Mouse (Mus musculus) kidney, embryonic 15.5 days (tissue): ENCODE data around the gene Sez6l. TPM values are rescaled to one million over a fixed set of nuclear protein-coding genes. Genes with fewer than 3 reads are reported as not detected.

ENCODE experiments used
- ATAC-seq: fragments of 200-750 bp; cut with Nextera tagmentation; replicated peaks from 2 replicates; pipeline ENCODE4 v1.8.0; 2017; ENCODE audit warnings: moderate TSS enrichment; ENCODE audit not compliant: low FRiP score
- H3K27ac ChIP-seq: fragments of 300-500 bp; sonication (generic); 2 replicates; pipeline ENCODE4 v1.5.1; 2015; ENCODE audit warnings: mild to moderate bottlenecking, inconsistent platforms
- H3K27me3 ChIP-seq: fragments of 300-500 bp; sonication (generic); 2 replicates; pipeline ENCODE4 v1.6.1; 2015; ENCODE audit warnings: inconsistent platforms
- H3K36me3 ChIP-seq: fragments of 300-500 bp; sonication (generic); 2 replicates; pipeline ENCODE4 v1.6.1; 2015; ENCODE audit warnings: inconsistent platforms
- H3K4me1 ChIP-seq: fragments of 300-500 bp; sonication (generic); 2 replicates; pipeline ENCODE4 v1.6.1; 2015; ENCODE audit warnings: inconsistent platforms
- H3K4me2 ChIP-seq: fragments of 300-500 bp; sonication (generic); 2 replicates; pipeline ENCODE4 v1.6.1; 2015; ENCODE audit warnings: moderate library complexity, mild to moderate bottlenecking, inconsistent platforms
- H3K4me3 ChIP-seq: fragments of 300-500 bp; sonication (generic); replicated peaks from 2 replicates; pipeline ENCODE4 v1.5.1; 2015; ENCODE audit warnings: mild to moderate bottlenecking, inconsistent platforms
- H3K9ac ChIP-seq: fragments of 300-500 bp; sonication (generic); 2 replicates; pipeline ENCODE4 v1.6.1; 2015; ENCODE audit warnings: mild to moderate bottlenecking, inconsistent platforms
- H3K9me3 ChIP-seq: fragments of 300-500 bp; sonication (generic); replicated peaks from 2 replicates; pipeline ENCODE4 v1.6.1; 2016; ENCODE audit warnings: inconsistent platforms
- WGBS: fragments of 180-500 bp; shearing (Covaris S2); methylation state at CpG from one replicate; pipeline ENCODE4 v1.1.7; 2015; ENCODE audit warnings: mixed read lengths; 5-methylcytosine and 5-hydroxymethylcytosine counted together
- polyA plus RNA-seq: library from polyadenylated mRNA; unstranded; fragments of >200 nt; fragmentation: Nextera tagmentation; extraction: Ambion mirVana; gene quantifications from 2 replicates; pipeline ENCODE4 v1.2.1, GENCODE M21; 2015

Gene Sez6l
- polyA plus RNA-seq, 1 experiment from 2014 or later, result 0.82 TPM

- H3K4me3 ChIP-seq, result no peak overlapping the region
- peaks cover 20% of the 10 kb centered on the region for H3K4me1 ChIP-seq
- ATAC-seq, result no peak
- H3K9me3 ChIP-seq, result no peaks in the 10 kb centered on the region
- WGBS, result 68% methylated on average over 16 of the region's 16 CpGs
- H3K36me3 ChIP-seq, result no peaks in the 10 kb centered on the region
- H3K4me2 ChIP-seq, result no peak overlapping the region
- peaks cover 39% of the 10 kb centered on the region for H3K27me3 ChIP-seq
- no peak overlapping the region for H3K9ac ChIP-seq
- H3K27ac ChIP-seq, result no peak overlapping the region
These were observed 186.0 kb downstream of the Sez6l start for GRCm38 (mm10) chr5:112391002-112391401.

GRCm38 (mm10) chr5:112389352-112389751 lies 187.6 kb downstream of the Sez6l start:
- Histone ChIP-seq H3K9me3 (no peaks in the 10 kb centered on the region), H3K36me3 (no peaks in the 10 kb centered on the region), H3K27me3 (peaks cover 29% of the 10 kb centered on the region), H3K4me2 (no peak overlapping the region), H3K9ac (no peak overlapping the region), H3K4me3 (no peak overlapping the region), H3K4me1 (peaks cover 14% of the 10 kb centered on the region), H3K27ac (no peak overlapping the region)
- 68% methylated on average over 9 of the region's 9 CpGs for WGBS
- no peak for ATAC-seq

DNA sequence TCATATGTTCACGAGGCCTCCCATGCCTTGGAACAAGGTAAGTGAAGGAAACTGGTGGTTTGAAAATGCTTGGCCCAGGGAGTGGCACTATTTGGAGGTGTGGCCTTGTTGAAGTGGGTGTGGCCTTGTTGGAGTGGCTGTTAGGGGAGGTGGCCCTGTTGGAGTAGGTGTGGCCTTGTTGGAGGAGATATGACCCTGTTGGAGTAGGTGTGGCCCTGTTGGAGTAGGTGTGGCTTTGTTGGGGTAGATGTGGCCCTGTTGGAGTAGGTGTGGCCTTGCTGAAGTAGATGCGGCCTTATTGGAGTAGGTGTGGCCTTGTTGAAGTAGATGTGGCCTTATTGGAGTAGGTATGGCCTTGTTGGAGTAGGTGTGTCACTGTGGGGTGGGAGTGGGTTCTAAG lies 191.0 kb downstream of the Sez6l start:
- no peak overlapping the region for H3K4me2 ChIP-seq
- H3K9me3 ChIP-seq, result no peaks in the 10 kb centered on the region
- ATAC-seq, result no peak
- H3K36me3 ChIP-seq, result no peaks in the 10 kb centered on the region
- H3K4me1 ChIP-seq, result 0 out of 2 replicates have a peak, but pooled peaks cover 4% of the 10 kb centered on the region
- no peak overlapping the region for H3K9ac ChIP-seq
- H3K4me3 ChIP-seq, result no peak overlapping the region
- H3K27ac ChIP-seq, result no peak overlapping the region
- 81% methylated on average over 2 of the region's 2 CpGs for WGBS
- H3K27me3 ChIP-seq, result no peaks in the 10 kb centered on the region

- H3K36me3 ChIP-seq, result no peaks in the 10 kb centered on the region
- H3K27me3 ChIP-seq, result no peaks in the 10 kb centered on the region
- H3K4me3 ChIP-seq, result no peak overlapping the region
- 90% methylated on average over 13 of the region's 13 CpGs for WGBS
- no peak overlapping the region for H3K27ac ChIP-seq
- H3K4me2 ChIP-seq, result no peak overlapping the region
- no peak for ATAC-seq
- H3K9me3 ChIP-seq, result no peaks in the 10 kb centered on the region
- H3K4me1 ChIP-seq, result 0 out of 2 replicates have a peak, but pooled peaks cover 4% of the 10 kb centered on the region
- no peak overlapping the region for H3K9ac ChIP-seq
These were observed 192.0 kb downstream of the Sez6l start for GRCm38 (mm10) chr5:112384805-112385472.

GRCm38 (mm10) chr5:112382641-112383330 lies 194.2 kb downstream of the Sez6l start:
- 68% methylated on average over 17 of the region's 17 CpGs for WGBS
- H3K9ac ChIP-seq, result no peak overlapping the region
- 0 out of 2 replicates have a peak, but pooled peaks have one; percentile 26 for ATAC-seq
- peaks cover 20% of the 10 kb centered on the region; the same call in 1 of the 2 replicates for H3K36me3 ChIP-seq
- no peak overlapping the region for H3K4me2 ChIP-seq
- H3K4me1 ChIP-seq, result no peaks in the 10 kb centered on the region
- H3K4me3 ChIP-seq, result no peak overlapping the region
- no peak overlapping the region for H3K27ac ChIP-seq
- H3K27me3 ChIP-seq, result no peaks in the 10 kb centered on the region
- H3K9me3 ChIP-seq, result no peaks in the 10 kb centered on the region

- Histone ChIP-seq H3K27ac (no peak overlapping the region), H3K4me3 (no peak overlapping the region), H3K9ac (no peak overlapping the region), H3K4me2 (no peak overlapping the region), H3K36me3 (peaks cover 24% of the 10 kb centered on the region), H3K4me1 (no peaks in the 10 kb centered on the region), H3K27me3 (no peaks in the 10 kb centered on the region), H3K9me3 (no peaks in the 10 kb centered on the region)
- WGBS, result 74% methylated on average over 9 of the region's 9 CpGs
- ATAC-seq, result no peak
These were observed 194.9 kb downstream of the Sez6l start for GRCm38 (mm10) chr5:112382042-112382441.

GRCm38 (mm10) chr5:112381154-112381553 lies 195.8 kb downstream of the Sez6l start:
- Histone ChIP-seq H3K27ac (no peak overlapping the region), H3K36me3 (peaks cover 27% of the 10 kb centered on the region), H3K4me2 (no peak overlapping the region), H3K9me3 (no peaks in the 10 kb centered on the region), H3K4me1 (no peaks in the 10 kb centered on the region), H3K4me3 (no peak overlapping the region), H3K27me3 (no peaks in the 10 kb centered on the region), H3K9ac (no peak overlapping the region)
- WGBS, result 87% methylated on average over 11 of the region's 11 CpGs
- ATAC-seq, result no peak

- no peak overlapping the region for H3K9ac ChIP-seq
- no peak overlapping the region for H3K4me2 ChIP-seq
- no peak overlapping the region for H3K27ac ChIP-seq
- ATAC-seq, result no peak
- 79% methylated on average over 6 of the region's 6 CpGs for WGBS
- H3K36me3 ChIP-seq, result peaks cover 51% of the 10 kb centered on the region
- no peaks in the 10 kb centered on the region for H3K4me1 ChIP-seq
- H3K9me3 ChIP-seq, result no peaks in the 10 kb centered on the region
- no peaks in the 10 kb centered on the region for H3K27me3 ChIP-seq
- H3K4me3 ChIP-seq, result no peak overlapping the region
These were observed 198.3 kb downstream of the Sez6l start for GRCm38 (mm10) chr5:112378716-112379115.

DNA sequence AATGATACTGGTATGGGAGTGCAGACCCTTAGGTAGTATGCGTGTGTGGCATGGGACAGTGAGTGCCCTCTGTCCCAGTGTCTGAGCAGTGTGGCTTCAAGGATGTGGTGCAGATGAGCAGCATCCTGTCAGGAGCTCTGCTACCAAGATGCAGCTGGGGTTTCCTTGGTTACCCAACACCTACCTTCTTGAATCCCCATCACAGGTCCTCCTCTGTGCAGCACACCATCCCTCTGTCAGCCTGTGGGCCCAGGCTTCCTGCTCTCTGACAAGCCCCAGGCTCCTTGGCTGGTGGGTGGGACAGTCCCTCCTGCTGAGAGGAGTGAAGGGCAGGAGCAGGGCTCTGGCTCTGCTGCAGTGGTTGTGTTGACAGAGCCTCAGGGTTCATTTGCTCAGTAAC lies 199.6 kb downstream of the Sez6l start:
- H3K27me3 ChIP-seq, result no peaks in the 10 kb centered on the region
- H3K36me3 ChIP-seq, result peaks cover 64% of the 10 kb centered on the region
- no peak overlapping the region for H3K4me3 ChIP-seq
- WGBS, result 100% methylated on average over 1 of the region's 1 CpGs
- no peak overlapping the region for H3K27ac ChIP-seq
- H3K4me2 ChIP-seq, result no peak overlapping the region
- H3K9me3 ChIP-seq, result no peaks in the 10 kb centered on the region
- H3K4me1 ChIP-seq, result no peaks in the 10 kb centered on the region
- no peak overlapping the region for H3K9ac ChIP-seq
- no peak for ATAC-seq

DNA sequence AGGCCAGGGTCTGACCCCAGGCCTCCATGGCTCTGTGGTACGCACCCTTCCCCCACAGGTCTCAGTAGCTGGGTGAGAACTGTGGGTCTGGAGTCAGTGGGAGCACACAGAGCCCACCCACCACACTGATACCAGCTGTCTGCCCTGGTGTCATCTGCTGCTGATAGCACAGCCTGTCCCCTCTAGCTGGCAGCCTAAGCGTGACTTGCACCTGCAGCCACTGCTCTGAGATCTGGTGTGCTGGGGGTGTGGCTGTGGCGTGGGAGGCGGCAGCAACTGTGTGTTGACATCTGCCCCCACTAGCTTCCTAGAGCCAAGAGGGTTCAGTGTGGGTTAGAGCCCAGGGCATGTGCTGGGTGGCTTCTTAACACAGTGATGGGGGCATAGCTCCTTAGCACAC lies 200.9 kb downstream of the Sez6l start:
- 85% methylated on average over 4 of the region's 4 CpGs for WGBS
- no peak for ATAC-seq
- H3K27ac ChIP-seq, result no peak overlapping the region
- H3K27me3 ChIP-seq, result no peaks in the 10 kb centered on the region
- peaks cover 76% of the 10 kb centered on the region for H3K36me3 ChIP-seq
- H3K4me2 ChIP-seq, result no peak overlapping the region
- H3K9ac ChIP-seq, result no peak overlapping the region
- H3K4me3 ChIP-seq, result no peak overlapping the region
- H3K4me1 ChIP-seq, result no peaks in the 10 kb centered on the region
- no peaks in the 10 kb centered on the region for H3K9me3 ChIP-seq

- no peak overlapping the region for H3K4me2 ChIP-seq
- no peak overlapping the region for H3K4me3 ChIP-seq
- no peaks in the 10 kb centered on the region for H3K9me3 ChIP-seq
- 83% methylated on average over 7 of the region's 7 CpGs for WGBS
- no peak overlapping the region for H3K9ac ChIP-seq
- no peak overlapping the region for H3K27ac ChIP-seq
- H3K4me1 ChIP-seq, result no peaks in the 10 kb centered on the region
- no peak for ATAC-seq
- H3K36me3 ChIP-seq, result peaks cover 85% of the 10 kb centered on the region
- no peaks in the 10 kb centered on the region for H3K27me3 ChIP-seq
These were observed 205.1 kb downstream of the Sez6l start for GRCm38 (mm10) chr5:112371933-112372332.

DNA sequence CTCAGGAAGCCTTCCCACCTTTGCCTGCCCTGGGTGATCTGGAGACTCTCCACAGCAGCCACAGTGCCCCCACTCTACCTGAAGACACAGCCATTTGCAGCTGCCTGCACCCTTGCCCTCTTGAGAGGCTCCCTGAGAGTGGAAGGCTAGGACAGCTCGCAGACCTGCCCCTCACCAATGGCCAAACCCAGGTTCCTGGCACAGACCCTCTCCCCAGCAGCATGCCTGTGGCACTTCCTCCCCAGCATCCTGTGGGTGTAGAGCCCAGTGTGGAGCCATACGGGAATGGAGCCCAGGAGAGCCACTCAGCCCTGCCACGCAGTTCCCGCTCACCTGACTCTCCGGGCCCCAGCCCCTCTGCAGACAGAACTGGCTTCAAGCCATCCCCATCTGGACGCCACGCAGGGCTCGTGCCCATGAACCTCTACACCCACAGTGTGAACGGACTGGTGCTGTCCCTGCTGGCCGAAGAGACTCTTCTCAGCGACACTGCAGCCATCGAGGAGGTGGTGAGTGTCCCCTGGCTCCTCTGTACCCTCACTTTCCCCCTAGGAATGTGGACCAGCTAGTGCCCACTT lies 206.7 kb downstream of the Sez6l start:
- peaks cover 87% of the 10 kb centered on the region for H3K36me3 ChIP-seq
- no peak for ATAC-seq
- no peak overlapping the region for H3K27ac ChIP-seq
- no peaks in the 10 kb centered on the region for H3K9me3 ChIP-seq
- no peak overlapping the region for H3K9ac ChIP-seq
- H3K27me3 ChIP-seq, result no peaks in the 10 kb centered on the region
- H3K4me2 ChIP-seq, result no peak overlapping the region
- WGBS, result 91% methylated on average over 12 of the region's 12 CpGs
- H3K4me3 ChIP-seq, result no peak overlapping the region
- no peaks in the 10 kb centered on the region for H3K4me1 ChIP-seq
